Mouse (Mus musculus) liver, adult 2 months (tissue): ENCODE measurements at regions not wholly inside any gene's neighbourhood (a gene's known extent, or its start where the extent isn't known, plus 50 kb on each side); places are given as distances from the start of the nearest gene placed in this dataset.

Experiments used
- CTCF ChIP-seq: fragments of 200-500 bp; IDR thresholded peaks from 2 replicates; pipeline ENCODE4 v1.5.1; 2011; ENCODE audit warnings: low read depth, low read length, control low read depth
- POLR2A ChIP-seq: fragments of 200-500 bp; IDR thresholded peaks from 2 replicates; pipeline ENCODE4 v1.6.1; 2011; ENCODE audit warnings: low read length, control low read depth; ENCODE audit not compliant: insufficient read depth; ENCODE audit errors: extremely low read depth

- no peak for TF ChIP-seq CTCF
- no peak for TF ChIP-seq POLR2A
Measured at GRCm38 (mm10) chr4:131525236-131525635, 312.9 kb downstream of the Ptpru start.
